Mouse (Mus musculus): ENCODE measurements around the gene En1. TPM values are rescaled to one million over a fixed set of nuclear protein-coding genes. Genes with fewer than 3 reads are reported as not detected.
A peak's percentile ranks its signal among the peaks of the same experiment; 100 is the strongest.

Gene En1
- total and polyA plus RNA-seq, 2 experiments from 2014 or later, result 9.2 to 40.8 TPM

DNA sequence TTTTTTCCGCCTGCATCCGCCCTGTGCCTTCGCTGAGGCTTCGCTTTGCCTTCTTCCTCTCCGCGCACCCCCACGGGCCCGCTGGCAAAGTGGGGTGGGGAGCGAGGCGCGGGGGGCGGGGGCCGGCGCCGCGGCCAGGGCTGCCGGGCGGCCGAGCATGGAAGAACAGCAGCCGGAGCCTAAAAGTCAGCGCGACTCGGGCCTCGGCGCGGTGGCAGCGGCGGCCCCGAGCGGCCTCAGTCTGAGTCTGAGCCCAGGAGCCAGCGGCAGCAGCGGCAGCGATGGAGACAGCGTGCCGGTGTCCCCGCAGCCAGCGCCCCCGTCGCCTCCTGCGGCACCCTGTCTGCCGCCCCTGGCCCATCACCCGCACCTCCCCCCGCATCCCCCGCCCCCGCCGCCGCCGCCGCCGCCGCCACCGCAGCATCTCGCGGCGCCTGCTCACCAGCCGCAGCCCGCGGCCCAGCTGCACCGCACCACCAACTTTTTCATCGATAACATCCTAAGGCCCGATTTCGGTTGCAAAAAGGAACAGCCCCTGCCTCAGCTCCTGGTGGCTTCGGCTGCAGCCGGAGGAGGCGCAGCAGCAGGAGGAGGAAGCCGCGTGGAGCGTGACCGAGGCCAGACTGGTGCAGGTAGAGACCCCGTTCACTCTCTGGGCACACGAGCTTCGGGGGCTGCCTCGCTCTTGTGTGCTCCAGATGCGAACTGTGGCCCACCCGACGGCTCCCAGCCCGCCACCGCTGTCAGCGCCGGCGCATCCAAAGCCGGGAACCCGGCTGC lies 848 bp downstream of the En1 start:
- no peaks in the 10 kb centered on the region for H3K4me1 ChIP-seq (ENCODE audit: insufficient read depth, low read length)
- H3K27me3 ChIP-seq (ENCODE audit: insufficient read depth, low read length), result peaks cover 33% of the 10 kb centered on the region
- no peaks in the 10 kb centered on the region for H3K36me3 ChIP-seq (ENCODE audit: insufficient read depth, low read length)
- peak overlapping the region; percentile 63 for H3K4me2 ChIP-seq (ENCODE audit: low read depth, low read length, poor library complexity, severe bottlenecking)
- H3K9me3 ChIP-seq (ENCODE audit: low read length), result no peaks in the 10 kb centered on the region
- ATAC-seq (ENCODE audit: low FRiP score) (no peak), DNase-seq (ENCODE audit: low spot score) (no peak)
- TF ChIP-seq CTCF (IDR thresholded peaks at IDR 0.05), result no peak; the same call in 1 of the 2 replicates
- WGBS, result under 1% methylated on average over 58 of the region's 83 CpGs
- H3K27ac ChIP-seq (ENCODE audit: low read depth, low read length), result peak overlapping the region; percentile 82
- H3K9ac ChIP-seq (replicated peaks; ENCODE audit: low read length, poor library complexity, severe bottlenecking), result peak overlapping the region; percentile 71
- H3K4me3 ChIP-seq (ENCODE audit: low read depth, low read length), result peak overlapping the region; percentile 51

DNA sequence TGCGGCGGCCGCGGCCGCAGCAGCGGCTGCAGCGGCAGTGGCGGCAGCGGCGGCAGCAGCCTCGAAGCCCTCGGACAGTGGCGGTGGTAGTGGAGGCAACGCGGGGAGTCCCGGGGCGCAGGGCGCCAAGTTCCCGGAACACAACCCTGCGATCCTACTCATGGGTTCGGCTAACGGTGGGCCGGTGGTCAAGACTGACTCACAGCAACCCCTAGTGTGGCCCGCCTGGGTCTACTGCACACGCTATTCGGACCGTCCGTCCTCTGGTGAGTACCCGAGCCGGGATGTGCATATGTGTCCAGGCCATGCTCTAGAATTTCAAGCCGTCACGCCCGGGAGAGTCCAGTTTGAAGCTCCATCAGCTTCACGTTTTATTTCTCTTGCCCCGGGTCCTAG lies 1.4 kb downstream of the En1 start:
- H3K36me3 ChIP-seq (ENCODE audit: insufficient read depth, low read length), result no peaks in the 10 kb centered on the region
- H3K9me3 ChIP-seq (ENCODE audit: low read length), result no peaks in the 10 kb centered on the region
- ATAC-seq (ENCODE audit: low FRiP score) (no peak), DNase-seq (ENCODE audit: low spot score) (no peak)
- H3K9ac ChIP-seq (replicated peaks; ENCODE audit: low read length, poor library complexity, severe bottlenecking), result peak overlapping the region; percentile 71
- peak overlapping the region; percentile 51 for H3K4me3 ChIP-seq (ENCODE audit: low read depth, low read length)
- H3K27ac ChIP-seq (ENCODE audit: low read depth, low read length), result peak overlapping the region; percentile 82
- H3K4me1 ChIP-seq (ENCODE audit: insufficient read depth, low read length), result no peaks in the 10 kb centered on the region
- TF ChIP-seq CTCF (IDR thresholded peaks at IDR 0.05), result no peak
- 2% methylated on average over 29 of the region's 35 CpGs for WGBS
- H3K4me2 ChIP-seq (ENCODE audit: low read depth, low read length, poor library complexity, severe bottlenecking), result peak overlapping the region; percentile 63
- peaks cover 28% of the 10 kb centered on the region for H3K27me3 ChIP-seq (ENCODE audit: insufficient read depth, low read length)

DNA sequence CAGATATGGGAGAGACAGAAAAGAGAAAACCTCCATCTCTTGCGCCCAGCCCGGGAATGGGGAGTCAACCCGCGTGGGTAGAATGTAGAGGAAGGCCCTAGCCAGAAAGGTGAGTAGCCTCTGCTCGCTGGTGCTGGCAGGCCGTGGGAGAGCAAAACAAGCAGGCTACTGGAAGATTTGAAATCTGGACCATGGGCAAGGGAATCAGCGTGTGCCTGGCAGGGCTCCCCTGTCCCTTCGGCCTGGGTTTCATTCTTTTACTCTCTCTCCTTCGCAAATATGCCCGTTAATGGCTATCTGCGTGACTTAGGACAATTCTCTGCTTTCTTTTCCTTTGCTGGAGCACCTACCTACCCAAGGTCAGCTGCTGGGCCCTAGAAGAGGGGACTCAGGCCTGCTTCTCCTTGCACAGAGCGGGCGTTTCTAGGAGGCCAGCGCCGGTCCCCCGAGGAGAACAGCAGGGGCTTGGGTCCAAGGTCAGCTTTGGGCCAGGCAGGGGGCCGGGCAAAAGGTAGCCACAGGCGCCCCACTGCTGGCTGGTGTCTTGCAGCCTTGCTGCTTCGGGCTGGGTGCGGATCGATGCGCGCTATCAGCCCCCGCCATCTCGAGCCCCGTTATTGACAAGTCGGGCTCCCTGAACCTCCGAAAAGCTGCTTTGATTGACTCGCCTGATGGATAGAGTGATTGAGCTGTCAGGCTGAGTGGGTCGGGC lies 2.4 kb downstream of the En1 start:
- Histone ChIP-seq H3K27me3 (ENCODE audit: insufficient read depth, low read length) (peaks cover 28% of the 10 kb centered on the region; the same call in 1 of the 2 replicates), H3K36me3 (ENCODE audit: insufficient read depth, low read length) (no peaks in the 10 kb centered on the region), H3K4me3 (ENCODE audit: low read depth, low read length) (peak overlapping the region; percentile 51), H3K4me1 (ENCODE audit: insufficient read depth, low read length) (no peaks in the 10 kb centered on the region), H3K4me2 (ENCODE audit: low read depth, low read length, poor library complexity, severe bottlenecking) (peak overlapping the region; percentile 63), H3K27ac (ENCODE audit: low read depth, low read length) (peak overlapping the region; percentile 82), H3K9ac (replicated peaks; ENCODE audit: low read length, poor library complexity, severe bottlenecking) (peak overlapping the region; percentile 71), H3K9me3 (ENCODE audit: low read length) (no peaks in the 10 kb centered on the region)
- DNase-seq (ENCODE audit: low spot score) (no peak), ATAC-seq (ENCODE audit: low FRiP score) (no peak)
- TF ChIP-seq CTCF (IDR thresholded peaks at IDR 0.05), result no peak
- 6% methylated on average over 30 of the region's 30 CpGs for WGBS

DNA sequence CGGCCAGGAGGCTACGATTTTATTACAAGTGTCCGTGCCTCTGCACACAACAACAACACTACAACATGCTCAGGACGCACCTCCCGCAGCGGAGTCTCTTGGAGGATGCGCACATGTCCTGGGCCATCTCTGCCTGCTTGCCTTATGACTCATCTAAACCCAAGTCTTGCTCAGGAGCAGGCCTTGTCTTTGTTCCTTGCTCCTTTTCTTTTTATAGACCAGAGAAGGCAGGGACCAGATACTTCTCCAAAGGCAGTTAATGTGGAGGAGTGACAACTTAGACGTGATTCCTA lies 2.9 kb downstream of the En1 start:
- Histone ChIP-seq H3K27ac (ENCODE audit: low read depth, low read length) (peak overlapping the region; percentile 82; the same call in 1 of the 2 replicates), H3K4me3 (ENCODE audit: low read depth, low read length) (peak overlapping the region; percentile 51), H3K4me2 (ENCODE audit: low read depth, low read length, poor library complexity, severe bottlenecking) (peak overlapping the region; percentile 63), H3K27me3 (ENCODE audit: insufficient read depth, low read length) (peaks cover 29% of the 10 kb centered on the region; the same call in 1 of the 2 replicates), H3K9ac (replicated peaks; ENCODE audit: low read length, poor library complexity, severe bottlenecking) (peak overlapping the region; percentile 71), H3K4me1 (ENCODE audit: insufficient read depth, low read length) (no peaks in the 10 kb centered on the region), H3K9me3 (ENCODE audit: low read length) (no peaks in the 10 kb centered on the region), H3K36me3 (ENCODE audit: insufficient read depth, low read length) (no peaks in the 10 kb centered on the region)
- no peak for TF ChIP-seq CTCF (IDR thresholded peaks at IDR 0.05)
- ATAC-seq (ENCODE audit: low FRiP score) (no peak), DNase-seq (ENCODE audit: low spot score) (no peak)
- WGBS, result 9% methylated on average over 8 of the region's 8 CpGs

DNA sequence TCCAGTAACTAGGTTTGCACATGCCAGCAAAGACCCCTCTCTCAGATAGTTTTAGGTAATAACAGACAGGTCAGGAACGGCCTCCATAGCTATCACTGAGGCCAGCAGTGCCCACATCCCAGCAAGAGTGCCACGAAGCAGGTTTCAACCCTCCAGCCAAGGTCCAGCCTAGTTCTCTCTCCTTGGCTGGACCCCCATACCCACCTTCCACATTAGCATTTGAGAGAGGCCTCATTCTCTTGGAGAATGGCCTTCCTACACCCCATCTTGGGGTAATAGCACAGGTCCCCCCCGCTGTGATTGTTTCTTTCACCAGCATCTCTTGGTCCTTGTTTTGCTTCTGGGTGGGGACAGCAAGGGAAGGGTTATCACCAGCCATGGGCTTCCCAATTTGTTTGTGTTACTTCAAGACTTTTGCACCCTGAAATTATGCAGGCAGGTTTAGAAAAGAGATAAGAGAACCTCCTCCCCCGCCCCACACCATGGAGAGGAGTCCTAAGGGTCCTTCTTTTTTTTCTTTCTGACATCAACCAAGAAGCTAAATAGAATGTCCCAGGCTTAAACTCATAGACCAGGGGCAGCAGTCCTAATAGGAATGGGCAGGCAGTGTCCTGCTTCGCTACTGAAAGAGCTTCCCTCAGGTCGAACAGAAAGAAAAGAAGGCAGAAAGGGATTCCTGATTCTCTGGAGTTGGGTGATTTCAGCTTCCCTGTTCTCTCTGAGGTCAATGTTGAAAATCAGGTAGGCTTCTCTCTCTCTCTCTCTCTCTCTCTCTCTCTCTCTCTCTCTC lies 3.5 kb downstream of the En1 start:
- no peaks in the 10 kb centered on the region for H3K36me3 ChIP-seq (ENCODE audit: insufficient read depth, low read length)
- H3K27ac ChIP-seq (ENCODE audit: low read depth, low read length), result peak overlapping the region; percentile 43
- DNase-seq (ENCODE audit: low spot score) (no peak), ATAC-seq (ENCODE audit: low FRiP score) (no peak)
- no peaks in the 10 kb centered on the region for H3K9me3 ChIP-seq (ENCODE audit: low read length)
- no peak for TF ChIP-seq CTCF (IDR thresholded peaks at IDR 0.05)
- peak overlapping the region; percentile 51 for H3K4me3 ChIP-seq (ENCODE audit: low read depth, low read length)
- no peaks in the 10 kb centered on the region for H3K4me1 ChIP-seq (ENCODE audit: insufficient read depth, low read length)
- H3K27me3 ChIP-seq (ENCODE audit: insufficient read depth, low read length), result peaks cover 29% of the 10 kb centered on the region; the same call in 1 of the 2 replicates
- 24% methylated on average over 6 of the region's 6 CpGs for WGBS
- H3K4me2 ChIP-seq (ENCODE audit: low read depth, low read length, poor library complexity, severe bottlenecking), result peak overlapping the region; percentile 63
- peak overlapping the region; percentile 71 for H3K9ac ChIP-seq (replicated peaks; ENCODE audit: low read length, poor library complexity, severe bottlenecking)
